Mouse (Mus musculus) kidney, adult 2 months (tissue): ENCODE measurements around the gene St8sia1.

ENCODE experiments used
- CTCF ChIP-seq: fragments of 200-500 bp; conservative IDR thresholded peaks from 2 replicates; pipeline ENCODE4 v1.5.1; 2011; ENCODE audit warnings: low read depth, mild to moderate bottlenecking, control low read depth, low read length, moderate library complexity, mixed read lengths; ENCODE audit not compliant: insufficient read depth, insufficient read length
- POLR2A ChIP-seq: fragments of 200-500 bp; IDR thresholded peaks from one replicate; pipeline ENCODE4 v1.6.1; 2011; ENCODE audit warnings: low read depth, low read length, control low read depth

- no peak for TF ChIP-seq POLR2A
- TF ChIP-seq CTCF = no peak
These were observed 117.4 kb downstream of the St8sia1 start for GRCm38 (mm10) chr6:142846855-142847254.
